Mouse (Mus musculus) liver, embryonic 15.5 days (tissue): Measurements from ENCODE around the gene Josd1. TPM values are rescaled to one million over a fixed set of nuclear protein-coding genes. Genes with fewer than 3 reads are reported as not detected.
"Not testable (repeated sequence)": the region's sequence is repeated elsewhere in the genome, so short reads cannot be mapped to it uniquely, and the experiment has no call there.

Experiments used
- ATAC-seq: fragments of 200-750 bp; cut with Nextera tagmentation; 2 replicates; pipeline ENCODE4 v1.8.0; 2017; ENCODE audit warnings: moderate number of reproducible peaks, mild to moderate bottlenecking, moderate library complexity; ENCODE audit not compliant: insufficient read depth
- H3K27ac ChIP-seq: fragments of 300-500 bp; sonication (generic); replicated peaks from 2 replicates; pipeline ENCODE4 v1.5.1; 2015; ENCODE audit warnings: mild to moderate bottlenecking, inconsistent platforms
- H3K27me3 ChIP-seq: fragments of 300-500 bp; sonication (generic); 2 replicates; pipeline ENCODE4 v1.6.1; 2015; ENCODE audit warnings: mild to moderate bottlenecking, inconsistent platforms
- H3K36me3 ChIP-seq: fragments of 300-500 bp; sonication (generic); replicated peaks from 2 replicates; pipeline ENCODE4 v1.6.1; 2015; ENCODE audit warnings: moderate library complexity, mild to moderate bottlenecking, inconsistent platforms
- H3K4me1 ChIP-seq: fragments of 300-500 bp; sonication (generic); replicated peaks from 2 replicates; pipeline ENCODE4 v1.6.1; 2015; ENCODE audit warnings: inconsistent platforms
- H3K4me2 ChIP-seq: fragments of 300-500 bp; sonication (generic); 2 replicates; pipeline ENCODE4 v1.6.1; 2015; ENCODE audit warnings: moderate library complexity, mild to moderate bottlenecking, inconsistent platforms
- H3K4me3 ChIP-seq: fragments of 300-500 bp; sonication (generic); replicated peaks from 2 replicates; pipeline ENCODE4 v1.5.1; 2015; ENCODE audit warnings: mild to moderate bottlenecking, inconsistent platforms
- H3K9ac ChIP-seq: fragments of 300-500 bp; sonication (generic); 2 replicates; pipeline ENCODE4 v1.6.1; 2015; ENCODE audit warnings: moderate library complexity, mild to moderate bottlenecking, inconsistent platforms
- H3K9me3 ChIP-seq: fragments of 300-500 bp; sonication (generic); replicated peaks from 2 replicates; pipeline ENCODE4 v1.6.1; 2016; ENCODE audit warnings: inconsistent platforms
- WGBS: fragments of 180-500 bp; shearing (Covaris S2); methylation state at CpG from one replicate; pipeline ENCODE4 v1.1.7; 2015; ENCODE audit warnings: mixed read lengths; ENCODE audit not compliant: insufficient replicate concordance; 5-methylcytosine and 5-hydroxymethylcytosine counted together
- polyA plus RNA-seq: library from polyadenylated mRNA; unstranded; fragments of >200 nt; fragmentation: Nextera tagmentation; extraction: Ambion mirVana; gene quantifications from 2 replicates; pipeline ENCODE4 v1.2.1, GENCODE M21; 2015

The Josd1 gene
- polyA plus RNA-seq, 1 experiment from 2014 or later = 20.1 TPM

DNA sequence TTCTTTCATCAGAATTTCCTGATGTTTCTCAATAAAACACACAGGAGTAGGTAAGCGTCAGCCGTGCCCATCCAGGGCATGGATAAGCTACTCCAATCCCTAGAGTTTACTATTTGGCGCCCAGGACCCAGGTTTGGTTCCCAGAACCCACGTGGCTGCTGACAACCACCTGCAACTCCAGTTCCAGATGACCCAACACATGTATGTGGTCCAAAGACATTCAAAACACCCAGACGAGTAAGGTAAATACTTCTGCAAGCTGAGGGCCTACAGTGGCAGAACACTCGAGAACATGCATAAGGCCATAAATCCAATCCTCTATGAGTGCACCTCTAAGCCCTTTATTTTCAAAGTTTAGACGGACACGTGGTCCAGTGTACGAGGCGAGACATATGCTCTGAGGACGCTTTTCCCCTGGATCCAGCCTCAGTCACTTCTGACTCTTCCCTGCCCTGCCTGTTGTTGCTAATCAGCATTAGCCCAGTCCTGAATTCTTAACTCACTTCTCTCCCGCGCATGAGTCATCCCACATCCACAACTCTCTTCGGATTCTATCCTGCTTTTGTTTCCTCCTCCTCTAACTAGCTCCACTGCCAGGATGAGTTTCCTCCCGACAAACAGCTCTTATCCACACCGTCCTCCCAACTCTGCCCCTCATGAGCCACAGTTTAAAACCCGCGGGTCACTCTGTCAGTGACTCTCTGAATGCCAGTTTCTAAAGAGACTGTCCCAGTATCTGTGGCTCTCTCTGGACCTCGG, 3.8 kb downstream of the Josd1 start:
- Histone ChIP-seq H3K27ac (peak overlapping the region; percentile 99), H3K9me3 (no peaks in the 10 kb centered on the region), H3K36me3 (peaks cover 17% of the 10 kb centered on the region), H3K4me3 (peak overlapping the region; percentile 89), H3K4me1 (peaks cover 72% of the 10 kb centered on the region), H3K27me3 (no peaks in the 10 kb centered on the region), H3K4me2 (peak overlapping the region; percentile 82), H3K9ac (peak overlapping the region; percentile 88)
- no peak for ATAC-seq
- WGBS = 54% methylated on average over 19 of the region's 19 CpGs

GRCm38 (mm10) chr15:79683146-79683545, 4.6 kb downstream of the Josd1 start:
- peaks cover 66% of the 10 kb centered on the region for H3K4me1 ChIP-seq
- H3K27me3 ChIP-seq = no peaks in the 10 kb centered on the region
- peak overlapping the region; percentile 82 for H3K4me2 ChIP-seq
- no peak for ATAC-seq
- 62% methylated on average over 6 of the region's 6 CpGs for WGBS
- H3K27ac ChIP-seq = peak overlapping the region; percentile 99
- H3K4me3 ChIP-seq = peak overlapping the region; percentile 89
- H3K9me3 ChIP-seq = no peaks in the 10 kb centered on the region
- H3K36me3 ChIP-seq = peaks cover 21% of the 10 kb centered on the region
- peak overlapping the region; percentile 88 for H3K9ac ChIP-seq

GRCm38 (mm10) chr15:79681973-79682372, 5.7 kb downstream of the Josd1 start:
- no peaks in the 10 kb centered on the region for H3K9me3 ChIP-seq
- no peaks in the 10 kb centered on the region for H3K27me3 ChIP-seq
- WGBS = 58% methylated on average over 4 of the region's 4 CpGs
- H3K36me3 ChIP-seq = peaks cover 30% of the 10 kb centered on the region
- peak; percentile 43 for ATAC-seq
- H3K9ac ChIP-seq = peak overlapping the region; percentile 2; the same call in 1 of the 2 replicates
- H3K4me1 ChIP-seq = peaks cover 70% of the 10 kb centered on the region
- peak overlapping the region; percentile 99 for H3K27ac ChIP-seq
- peak overlapping the region; percentile 82 for H3K4me2 ChIP-seq
- H3K4me3 ChIP-seq = peak overlapping the region; percentile 89; the same call in 1 of the 2 replicates

DNA sequence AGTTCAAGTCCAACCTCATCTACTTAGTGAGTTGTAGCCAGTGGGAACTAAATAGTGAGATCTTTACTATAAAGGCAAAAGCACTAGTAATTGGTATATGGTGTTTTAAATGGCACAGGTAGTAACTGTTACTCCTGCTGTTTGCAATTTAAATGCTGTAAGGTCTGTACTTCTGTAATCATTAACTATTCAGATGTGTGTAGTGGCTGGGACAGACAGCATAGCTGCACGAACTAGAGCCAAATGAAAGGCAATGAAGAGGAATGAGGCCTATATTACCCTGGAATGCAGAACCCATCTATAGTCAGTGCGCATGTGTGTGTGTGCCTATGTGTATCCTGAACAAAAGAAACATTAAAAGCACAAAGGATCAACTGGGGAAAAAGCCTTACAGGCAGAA, 9.8 kb downstream of the Josd1 start:
- Histone ChIP-seq H3K4me1 (peaks cover 35% of the 10 kb centered on the region), H3K9me3 (no peaks in the 10 kb centered on the region), H3K36me3 (peaks cover 67% of the 10 kb centered on the region), H3K9ac (no peak overlapping the region), H3K27me3 (no peaks in the 10 kb centered on the region), H3K4me2 (no peak overlapping the region), H3K4me3 (no peak overlapping the region), H3K27ac (no peak overlapping the region)
- WGBS = 71% methylated on average over 2 of the region's 2 CpGs
- no peak for ATAC-seq

- H3K27ac ChIP-seq, H3K27me3 ChIP-seq, H3K9me3 ChIP-seq, ATAC-seq: not testable (repeated sequence)
- peak overlapping the region; percentile 93; the same call in 1 of the 2 replicates for H3K9ac ChIP-seq
- peak overlapping the region; percentile 94 for H3K4me3 ChIP-seq
- 73% methylated on average over 11 of the region's 11 CpGs for WGBS
- peaks cover 54% of the 10 kb centered on the region for H3K36me3 ChIP-seq
- peaks cover 23% of the 10 kb centered on the region for H3K4me1 ChIP-seq
- H3K4me2 ChIP-seq = peak overlapping the region; percentile 75
Observed at GRCm38 (mm10) chr15:79671828-79672348, 15.8 kb downstream of the Josd1 start.

DNA sequence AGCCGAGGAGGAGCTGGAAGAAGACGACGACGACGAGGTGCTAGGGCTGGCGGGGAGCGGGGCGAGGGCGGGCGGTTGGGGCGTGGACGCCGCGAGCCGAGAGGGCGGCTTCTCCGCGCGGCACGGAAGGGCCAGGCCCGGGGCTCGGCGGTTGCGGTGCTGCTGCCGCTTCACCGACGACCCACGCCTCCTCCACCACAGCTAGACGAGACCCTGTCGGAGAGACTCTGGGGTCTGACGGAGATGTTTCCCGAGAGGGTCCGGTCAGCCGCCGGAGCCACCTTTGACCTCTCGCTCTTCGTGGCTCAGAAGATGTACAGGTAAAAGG, 16.8 kb downstream of the Josd1 start:
- Histone ChIP-seq H3K4me3 (peak overlapping the region; percentile 94), H3K36me3 (peaks cover 49% of the 10 kb centered on the region), H3K4me1 (peaks cover 23% of the 10 kb centered on the region), H3K9ac (peak overlapping the region; percentile 93), H3K27me3 (no peaks in the 10 kb centered on the region), H3K4me2 (peak overlapping the region; percentile 75), H3K9me3 (no peaks in the 10 kb centered on the region), H3K27ac (peak overlapping the region; percentile 80)
- ATAC-seq = peak; percentile 69
- under 1% methylated on average over 37 of the region's 37 CpGs for WGBS

DNA sequence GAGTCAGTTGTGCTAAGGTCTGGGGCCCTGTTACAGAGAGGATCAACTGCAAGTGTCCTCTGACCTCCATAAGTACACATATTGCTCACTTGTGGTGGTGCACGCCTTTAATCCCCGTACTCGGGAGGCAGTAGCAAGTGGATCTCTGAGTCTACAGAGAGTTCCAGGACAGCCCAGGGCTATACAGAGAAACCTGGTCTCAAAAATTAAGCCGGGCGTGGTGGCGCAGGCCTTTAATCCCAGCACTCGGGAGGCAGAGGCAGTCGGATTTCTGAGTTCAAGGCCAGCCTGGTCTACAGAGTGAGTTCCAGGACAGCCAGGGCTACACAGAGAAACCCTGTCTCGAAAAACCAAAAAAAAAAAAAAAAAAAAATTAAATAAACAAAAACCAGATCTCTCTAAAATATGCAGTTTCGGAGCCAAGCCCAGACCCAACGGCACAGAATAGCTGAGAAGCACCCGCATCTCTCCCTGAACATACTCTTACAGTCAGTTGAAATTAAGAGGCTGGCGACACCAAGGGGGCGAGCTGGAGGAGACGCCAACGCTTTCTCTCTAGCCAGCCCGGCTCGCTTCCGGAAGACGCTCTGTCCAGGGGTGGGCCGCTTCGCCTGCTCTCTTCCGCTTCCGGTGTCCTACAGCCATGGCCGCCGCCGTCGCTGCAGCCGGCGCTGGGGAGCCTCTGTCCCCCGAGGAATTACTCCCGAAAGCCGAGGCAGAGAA, 17.3 kb downstream of the Josd1 start, which contains the start of gene Tomm22:
TSS of gene Tomm22 (plus strand) at position 613 of the 723 bp plus-strand sequence.
- Histone ChIP-seq H3K9ac (peak within 1 kb of the TSS; percentile 93), H3K4me1 (peaks cover 23% of the 10 kb centered on the region), H3K9me3 (no peaks in the 10 kb centered on the region), H3K36me3 (peaks cover 45% of the 10 kb centered on the region), H3K27ac (peak within 1 kb of the TSS; percentile 80), H3K27me3 (no peaks in the 10 kb centered on the region), H3K4me2 (peak within 1 kb of the TSS; percentile 75), H3K4me3 (peak within 1 kb of the TSS; percentile 94)
- ATAC-seq = peak; percentile 95
- WGBS = 15% methylated on average over 33 of the region's 33 CpGs

GRCm38 (mm10) chr15:79669195-79669594, 18.5 kb downstream of the Josd1 start:
- 70% methylated on average over 10 of the region's 10 CpGs for WGBS
- Histone ChIP-seq H3K9ac (no peak overlapping the region), H3K4me1 (peaks cover 23% of the 10 kb centered on the region), H3K4me3 (no peak overlapping the region), H3K9me3 (no peaks in the 10 kb centered on the region), H3K27ac (no peak overlapping the region), H3K36me3 (peaks cover 33% of the 10 kb centered on the region), H3K27me3 (no peaks in the 10 kb centered on the region), H3K4me2 (no peak overlapping the region)
- ATAC-seq = no peak

DNA sequence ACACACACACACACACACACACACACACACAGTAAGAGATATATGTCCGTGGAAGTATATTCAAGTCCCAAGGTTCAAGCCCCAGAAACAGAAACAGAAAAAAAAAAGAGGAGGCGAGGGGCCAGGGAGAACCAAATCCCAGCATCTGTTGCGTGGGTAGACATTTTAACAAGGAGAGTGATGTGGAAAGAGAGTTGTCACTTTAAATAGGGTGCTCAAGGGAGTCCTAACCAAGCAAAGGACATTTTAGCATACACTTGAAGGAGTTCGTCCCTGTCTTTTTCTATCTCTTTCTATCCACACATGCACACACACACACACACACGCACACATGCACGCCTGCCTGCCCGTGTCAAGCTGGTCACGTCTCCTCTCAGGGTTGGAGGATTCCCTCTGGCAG, 23.1 kb downstream of the Josd1 start:
- Histone ChIP-seq H3K4me2 (no peak overlapping the region), H3K27me3 (no peaks in the 10 kb centered on the region), H3K4me3 (no peak overlapping the region), H3K4me1 (peaks cover 11% of the 10 kb centered on the region), H3K36me3 (0 out of 2 replicates have a peak, but pooled peaks cover 6% of the 10 kb centered on the region), H3K27ac (no peak overlapping the region), H3K9me3 (no peaks in the 10 kb centered on the region), H3K9ac (no peak overlapping the region)
- ATAC-seq = no peak
- 75% methylated on average over 8 of the region's 8 CpGs for WGBS

- no peak overlapping the region for H3K27ac ChIP-seq
- H3K27me3 ChIP-seq = no peaks in the 10 kb centered on the region
- no peak overlapping the region for H3K4me2 ChIP-seq
- WGBS = 65% methylated on average over 4 of the region's 4 CpGs
- peaks cover 21% of the 10 kb centered on the region for H3K4me1 ChIP-seq
- no peak overlapping the region for H3K4me3 ChIP-seq
- ATAC-seq = no peak
- 0 out of 2 replicates have a peak, but pooled peaks cover 6% of the 10 kb centered on the region for H3K36me3 ChIP-seq
- no peak overlapping the region for H3K9ac ChIP-seq
- no peaks in the 10 kb centered on the region for H3K9me3 ChIP-seq
Observed at GRCm38 (mm10) chr15:79661852-79662251, 25.9 kb downstream of the Josd1 start.
